Mouse (Mus musculus) T-cell, adult 66 days (primary cell): ENCODE measurements around the gene Sec62. TPM values are rescaled to one million over a fixed set of nuclear protein-coding genes. Genes with fewer than 3 reads are reported as not detected.

ENCODE experiments used
- total RNA-seq, 2 experiments: library from RNA; stranded (reverse); gene quantifications; 3 replicates in 1 of 2; 4 replicates in 1 of 2; pipeline ENCODE4 v1.2.4; 2023

Sec62 gene
- 10 to 100 TPM; 69.3 to 74.1 TPM for total RNA-seq

DNA sequence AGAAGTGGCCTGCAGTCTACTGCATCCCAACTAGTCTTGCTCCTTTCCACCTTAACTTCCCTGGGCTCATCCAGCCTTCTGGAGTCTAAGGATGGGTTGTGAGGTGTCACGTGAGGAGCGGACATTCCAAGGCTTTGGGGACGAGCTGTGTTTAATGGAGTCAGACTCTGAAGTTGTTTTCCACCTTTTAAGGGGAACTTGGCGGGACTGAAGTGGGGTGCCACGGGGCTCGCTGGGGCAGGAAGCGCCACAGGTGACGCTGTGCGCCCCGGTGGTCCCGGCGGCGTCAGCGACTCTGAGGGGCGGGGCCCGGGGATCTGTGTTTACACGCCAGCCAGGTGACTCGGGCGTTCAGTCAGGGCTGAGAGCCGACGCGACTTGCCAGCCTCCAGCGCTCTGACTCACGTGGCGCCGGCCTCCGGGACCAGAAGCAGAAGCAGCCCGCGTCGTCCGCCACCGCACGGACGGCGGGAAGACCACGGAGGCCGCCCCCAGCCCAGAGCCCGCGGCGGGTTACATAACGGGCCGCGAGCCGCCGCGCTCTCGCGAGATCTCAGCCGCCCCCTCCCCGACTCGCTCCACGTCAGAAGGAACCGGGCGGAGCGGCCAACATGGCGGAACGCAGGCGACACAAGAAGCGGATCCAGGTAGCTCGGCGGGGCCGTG lies at the start of gene Sec62:
Gene Sec62, plus strand, starts transcription at position 139 of the 666 bp plus-strand sequence.

DNA sequence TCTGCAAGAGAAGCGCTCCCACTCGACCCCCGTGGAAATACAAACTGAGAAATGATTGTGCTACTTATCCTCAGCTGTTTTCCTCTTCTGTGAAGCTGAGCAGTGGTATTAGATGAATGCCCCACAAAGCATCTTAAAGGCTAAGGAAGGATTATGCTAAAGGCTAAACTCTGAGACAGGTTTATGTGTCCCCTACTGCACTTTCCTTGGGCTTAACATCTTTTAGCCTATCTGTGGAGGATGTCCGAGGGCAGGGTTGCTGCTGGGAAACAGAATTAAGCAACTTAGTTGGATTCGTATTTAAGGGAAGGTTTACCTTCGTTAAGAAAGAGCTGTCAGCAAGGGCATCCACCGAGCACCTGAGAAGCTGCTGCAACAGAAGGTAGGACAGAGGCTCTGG lies 46.7 kb upstream of the Sec62 start, which contains the start of gene Samd7:
Gene Samd7, plus strand, starts transcription at position 288 of the 400 bp plus-strand sequence.

DNA sequence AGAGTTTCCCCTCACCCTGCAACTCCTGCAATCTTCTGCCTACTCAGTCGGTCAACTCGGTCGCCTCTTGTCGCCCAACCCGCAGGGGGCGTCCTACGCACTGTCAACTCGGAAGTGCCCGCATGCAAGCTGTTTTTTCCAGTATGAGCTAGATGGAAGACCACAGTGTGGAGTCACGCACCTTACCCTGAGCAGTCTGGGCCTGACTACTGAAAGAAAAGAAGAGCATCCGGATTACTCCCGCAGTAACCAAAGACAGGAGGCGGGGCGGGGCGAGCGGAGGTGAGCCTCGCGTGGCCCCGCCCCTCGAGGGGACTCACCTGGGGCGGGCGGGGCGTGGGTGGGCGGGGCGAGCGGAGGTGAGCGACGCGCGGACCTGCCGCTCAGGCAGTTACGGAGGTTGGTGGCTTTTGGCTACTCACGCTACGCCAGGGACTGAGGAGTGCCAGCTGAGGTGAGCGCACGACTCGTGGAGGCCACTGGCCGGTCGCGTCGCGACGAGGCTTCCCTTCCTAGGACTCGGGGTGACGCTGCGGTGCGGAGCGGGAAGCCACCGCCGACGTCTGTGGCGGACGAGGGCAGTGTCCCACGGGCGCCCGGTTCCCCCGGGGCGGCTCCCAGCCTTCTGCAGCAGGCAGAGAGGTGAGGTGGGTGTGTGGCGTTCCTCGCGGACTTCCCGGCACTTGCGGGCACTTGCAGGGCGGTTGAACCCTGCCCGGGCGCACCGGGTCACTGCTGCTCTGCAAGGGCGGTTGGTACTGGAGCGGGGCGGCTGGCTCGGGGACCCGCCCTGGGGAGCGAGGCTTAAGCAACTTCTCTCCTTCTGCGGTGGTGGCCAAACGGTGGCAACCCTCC lies 63.2 kb downstream of the Sec62 start, which contains the start of gene Gpr160:
Gene Gpr160, plus strand, starts transcription at position 347 of the 855 bp plus-strand sequence.

Other genes starting within 250 kb of the Sec62 start
- not detected for gene Mecom, start 244.9 kb upstream of the Sec62 start, total RNA-seq
- gene Actrt3, start 192.9 kb upstream of the Sec62 start, total RNA-seq, result under 1 TPM in 1 of 2 experiments, not detected in 1; 0.47 TPM
- gene Mynn, start 190.8 kb upstream of the Sec62 start, total RNA-seq, result 10 to 100 TPM; 47.4 to 53.7 TPM
- not detected for gene Lrriq4, start 148.4 kb upstream of the Sec62 start, total RNA-seq
- not detected for gene Lrrc34, start 145.0 kb upstream of the Sec62 start, total RNA-seq
- not detected for gene Lrrc31, start 93.0 kb upstream of the Sec62 start, total RNA-seq
- gene Samd7, start 46.6 kb upstream of the Sec62 start, total RNA-seq, result not detected
- gene Gpr160, start 63.1 kb downstream of the Sec62 start, total RNA-seq, result 1 to 10 TPM; 1.7 to 2.4 TPM
- 10 to 100 TPM; 85.4 to 85.7 TPM for gene Phc3, start 176.5 kb downstream of the Sec62 start, total RNA-seq
- 10 to 100 TPM; 14.2 to 16.7 TPM for gene Prkci, start 202.9 kb downstream of the Sec62 start, total RNA-seq